Mouse (Mus musculus): ENCODE results near the gene Fam196b.

Fam196b gene

GRCm38 (mm10) chr11:34314534-34315379 lies at the start of gene Fam196b:
TSS of gene Fam196b (plus strand) at chr11:34314822.
- DNase-seq (ENCODE audit: inconsistent ontology term): peak; percentile 49

- peak; percentile 71 for DNase-seq (ENCODE audit: inconsistent ontology term)
Observed at GRCm38 (mm10) chr11:34272016-34272415, 42.6 kb upstream of the Fam196b start.

GRCm38 (mm10) chr11:34275941-34276340 lies 38.7 kb upstream of the Fam196b start:
- no peak for DNase-seq (ENCODE audit: inconsistent ontology term)

- peak; percentile 32 for DNase-seq (ENCODE audit: inconsistent ontology term)
Observed at GRCm38 (mm10) chr11:34276363-34277046, 38.1 kb upstream of the Fam196b start.

- DNase-seq (ENCODE audit: inconsistent ontology term): no peak
Observed at GRCm38 (mm10) chr11:34277047-34277445, 37.6 kb upstream of the Fam196b start.

GRCm38 (mm10) chr11:34284124-34284808 lies 30.4 kb upstream of the Fam196b start:
- DNase-seq (ENCODE audit: inconsistent ontology term): no peak

GRCm38 (mm10) chr11:34290265-34290664 lies 24.4 kb upstream of the Fam196b start:
- no peak for DNase-seq (ENCODE audit: inconsistent ontology term)

- no peak for DNase-seq (ENCODE audit: inconsistent ontology term)
Observed at GRCm38 (mm10) chr11:34290708-34291107, 23.9 kb upstream of the Fam196b start.

GRCm38 (mm10) chr11:34291304-34291703 lies 23.3 kb upstream of the Fam196b start:
- DNase-seq (ENCODE audit: inconsistent ontology term): no peak

- peak; percentile 14 for DNase-seq (ENCODE audit: inconsistent ontology term)
Observed at GRCm38 (mm10) chr11:34297698-34298378, 16.8 kb upstream of the Fam196b start.

- DNase-seq (ENCODE audit: inconsistent ontology term): no peak
Observed at GRCm38 (mm10) chr11:34299550-34299949, 15.1 kb upstream of the Fam196b start.

- no peak for DNase-seq (ENCODE audit: inconsistent ontology term)
Observed at GRCm38 (mm10) chr11:34300064-34300463, 14.6 kb upstream of the Fam196b start.

GRCm38 (mm10) chr11:34306231-34306630 lies 8.4 kb upstream of the Fam196b start:
- no peak for DNase-seq (ENCODE audit: inconsistent ontology term)

- DNase-seq (ENCODE audit: inconsistent ontology term): no peak
Observed at GRCm38 (mm10) chr11:34308731-34309130, 5.9 kb upstream of the Fam196b start.

- no peak for DNase-seq (ENCODE audit: inconsistent ontology term)
Observed at GRCm38 (mm10) chr11:34309360-34309759, 5.3 kb upstream of the Fam196b start.

GRCm38 (mm10) chr11:34311717-34312116 lies 2.9 kb upstream of the Fam196b start:
- DNase-seq (ENCODE audit: inconsistent ontology term): no peak

GRCm38 (mm10) chr11:34312208-34312607 lies 2.4 kb upstream of the Fam196b start:
- no peak for DNase-seq (ENCODE audit: inconsistent ontology term)

- DNase-seq (ENCODE audit: inconsistent ontology term): no peak
Observed at GRCm38 (mm10) chr11:34315383-34315782, 761 bp downstream of the Fam196b start.

- DNase-seq (ENCODE audit: inconsistent ontology term): peak; percentile 38
Observed at GRCm38 (mm10) chr11:34316176-34316575, 1.6 kb downstream of the Fam196b start.

- no peak for DNase-seq (ENCODE audit: inconsistent ontology term)
Observed at GRCm38 (mm10) chr11:34317001-34317400, 2.4 kb downstream of the Fam196b start.

GRCm38 (mm10) chr11:34319282-34319681 lies 4.7 kb downstream of the Fam196b start:
- DNase-seq (ENCODE audit: inconsistent ontology term): no peak

GRCm38 (mm10) chr11:34323664-34324063 lies 9.0 kb downstream of the Fam196b start:
- DNase-seq (ENCODE audit: inconsistent ontology term): no peak
